Mouse (Mus musculus) midbrain, embryonic 12.5 days (tissue): ENCODE measurements around the gene Synm. TPM values are rescaled to one million over a fixed set of nuclear protein-coding genes. Genes with fewer than 3 reads are reported as not detected.
A peak's percentile ranks its signal among the peaks of the same experiment; 100 is the strongest.

Experiments used
- ATAC-seq: fragments of 200-750 bp; cut with Nextera tagmentation; 2 replicates; pipeline ENCODE4 v1.8.0; 2017; ENCODE audit warnings: low read depth, moderate TSS enrichment, moderate library complexity; ENCODE audit not compliant: low FRiP score
- H3K27ac ChIP-seq: fragments of 300-500 bp; sonication (generic); replicated peaks from 2 replicates; pipeline ENCODE4 v1.5.1; 2016; ENCODE audit warnings: mild to moderate bottlenecking
- H3K27me3 ChIP-seq: fragments of 300-500 bp; sonication (generic); 2 replicates; pipeline ENCODE4 v1.6.1; 2016; ENCODE audit warnings: mild to moderate bottlenecking
- H3K36me3 ChIP-seq: fragments of 300-500 bp; sonication (generic); 2 replicates; pipeline ENCODE4 v1.6.1; 2016
- H3K4me1 ChIP-seq: fragments of 300-500 bp; sonication (generic); 2 replicates; pipeline ENCODE4 v1.6.1; 2016
- H3K4me2 ChIP-seq: fragments of 300-500 bp; sonication (generic); replicated peaks from 2 replicates; pipeline ENCODE4 v1.6.1; 2016; ENCODE audit warnings: mild to moderate bottlenecking, moderate library complexity
- H3K4me3 ChIP-seq: fragments of 300-500 bp; sonication (generic); 2 replicates; pipeline ENCODE4 v1.5.1; 2016; ENCODE audit warnings: mild to moderate bottlenecking
- H3K9ac ChIP-seq: fragments of 300-500 bp; sonication (generic); replicated peaks from 2 replicates; pipeline ENCODE4 v1.6.1; 2016; ENCODE audit warnings: mild to moderate bottlenecking, moderate library complexity
- H3K9me3 ChIP-seq: fragments of 300-500 bp; sonication (generic); 2 replicates; pipeline ENCODE4 v1.6.1; 2016; ENCODE audit warnings: mild to moderate bottlenecking
- WGBS: fragments of 180-500 bp; shearing (Covaris S2); methylation state at CpG from one replicate; pipeline ENCODE4 v1.1.7; 2016; 5-methylcytosine and 5-hydroxymethylcytosine counted together
- polyA plus RNA-seq: library from polyadenylated mRNA; unstranded; fragments of >200 nt; fragmentation: Nextera tagmentation; extraction: Ambion mirVana; gene quantifications from 2 replicates; pipeline ENCODE4 v1.2.1, GENCODE M21; 2016

The Synm gene
- polyA plus RNA-seq, 1 experiment from 2014 or later, result 1.9 TPM

DNA sequence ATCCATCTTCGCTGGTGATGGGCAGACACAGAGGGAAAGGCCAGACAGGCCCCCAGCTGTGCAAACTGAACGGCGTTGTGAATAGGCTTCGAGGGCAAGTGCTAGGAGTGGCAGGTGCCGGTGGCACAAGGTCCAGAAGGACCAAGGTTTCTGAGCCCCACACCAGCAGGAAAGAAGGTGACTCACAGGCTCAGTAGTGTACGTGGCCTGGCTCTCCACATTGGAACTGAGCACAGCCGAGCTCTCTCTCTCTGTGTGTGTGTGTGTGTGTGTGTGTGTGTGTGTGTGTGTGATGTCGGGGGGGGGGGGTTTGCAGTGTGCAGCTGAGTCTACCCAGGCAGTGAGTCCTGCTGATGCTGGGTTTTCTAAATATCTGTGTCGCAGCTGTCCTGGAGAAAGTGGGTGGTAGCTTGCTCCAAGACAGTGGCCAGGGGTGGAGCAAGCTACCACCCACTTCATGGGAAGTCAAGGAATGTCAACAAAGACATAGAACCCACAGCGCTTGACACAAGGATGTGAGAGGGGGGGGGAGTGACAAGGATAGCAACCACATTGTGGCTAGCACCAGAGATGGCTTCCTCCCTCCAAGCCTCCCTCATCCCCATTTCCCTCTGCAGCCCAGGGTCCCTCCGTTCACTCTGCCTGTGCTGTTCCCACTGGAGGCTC is 43.2 kb downstream of the Synm start:
- 0 out of 2 replicates have a peak, but pooled peaks cover 4% of the 10 kb centered on the region for H3K9me3 ChIP-seq
- 72% methylated on average over 10 of the region's 11 CpGs for WGBS
- ATAC-seq, result no peak
- H3K36me3 ChIP-seq, result peaks cover 15% of the 10 kb centered on the region
- H3K27ac ChIP-seq, result no peak overlapping the region
- no peak overlapping the region for H3K9ac ChIP-seq
- no peaks in the 10 kb centered on the region for H3K27me3 ChIP-seq
- H3K4me1 ChIP-seq, result peaks cover 18% of the 10 kb centered on the region
- H3K4me2 ChIP-seq, result no peak overlapping the region
- no peak overlapping the region for H3K4me3 ChIP-seq

DNA sequence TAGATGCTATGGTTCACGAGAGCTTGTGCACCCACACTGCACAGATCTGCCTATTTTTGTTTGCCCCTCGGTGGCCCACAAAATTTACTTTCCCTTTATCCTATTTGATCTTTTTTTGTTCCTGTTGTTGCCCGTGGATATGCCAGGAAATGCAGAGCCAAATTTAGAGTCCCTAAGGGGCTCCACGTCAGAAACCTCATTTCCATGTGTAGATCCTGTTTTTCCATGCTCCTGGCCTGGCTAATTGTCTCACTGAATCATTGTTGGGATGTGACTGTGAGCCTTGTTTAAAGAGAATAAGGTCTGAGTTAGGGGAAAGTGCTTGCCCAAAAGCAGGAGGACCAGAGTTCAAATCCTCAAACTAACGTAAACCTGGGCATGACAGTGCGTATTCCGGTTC is 44.4 kb downstream of the Synm start:
- Histone ChIP-seq H3K4me3 (no peak overlapping the region), H3K9me3 (0 out of 2 replicates have a peak, but pooled peaks cover 4% of the 10 kb centered on the region), H3K4me1 (peaks cover 18% of the 10 kb centered on the region), H3K36me3 (peaks cover 23% of the 10 kb centered on the region), H3K27me3 (no peaks in the 10 kb centered on the region), H3K9ac (no peak overlapping the region), H3K4me2 (no peak overlapping the region), H3K27ac (peak overlapping the region; percentile 77)
- 79% methylated on average over 7 of the region's 7 CpGs for WGBS
- ATAC-seq, result no peak

DNA sequence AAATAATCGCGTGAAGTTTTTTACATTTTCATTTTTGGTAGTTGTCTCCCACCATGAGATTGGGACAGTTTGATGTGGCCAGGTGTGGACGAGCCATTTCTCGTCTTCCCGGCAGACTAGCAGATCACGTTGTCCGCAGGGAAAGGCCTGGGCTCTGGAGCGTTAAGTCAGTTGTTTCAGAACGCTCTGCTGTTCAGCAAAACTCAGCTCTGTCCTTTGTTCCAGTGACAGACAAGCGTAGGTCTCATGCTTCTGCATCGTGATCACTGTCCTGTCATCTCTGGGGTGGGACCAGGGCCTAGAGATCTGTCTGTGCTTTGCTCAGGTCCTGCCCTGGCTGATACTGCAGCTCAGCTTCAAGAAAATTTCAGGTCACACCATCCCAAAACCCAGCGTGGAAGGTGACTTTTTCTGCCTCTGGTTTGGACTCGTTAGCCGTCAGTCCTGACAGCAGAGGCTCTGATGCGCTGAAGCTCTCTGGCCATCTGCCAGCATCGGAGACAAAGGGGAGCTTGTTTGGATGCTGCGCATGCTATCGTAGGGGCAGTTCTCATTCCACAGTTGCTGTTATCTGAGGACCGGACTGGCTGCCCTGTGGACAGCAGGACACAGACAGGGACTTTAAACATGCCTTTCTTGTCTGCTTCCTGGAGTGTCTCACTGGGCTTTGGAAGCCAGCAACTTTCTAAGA is 45.6 kb downstream of the Synm start:
- Histone ChIP-seq H3K36me3 (peaks cover 24% of the 10 kb centered on the region), H3K9ac (peak overlapping the region; percentile 25; the same call in 1 of the 2 replicates), H3K4me1 (peaks cover 18% of the 10 kb centered on the region), H3K9me3 (0 out of 2 replicates have a peak, but pooled peaks cover 4% of the 10 kb centered on the region), H3K4me3 (no peak overlapping the region), H3K27me3 (no peaks in the 10 kb centered on the region), H3K4me2 (peak overlapping the region; percentile 21; the same call in 1 of the 2 replicates), H3K27ac (peak overlapping the region; percentile 77)
- WGBS, result 61% methylated on average over 19 of the region's 19 CpGs
- peak; percentile 80; the same call in 1 of the 2 replicates for ATAC-seq

DNA sequence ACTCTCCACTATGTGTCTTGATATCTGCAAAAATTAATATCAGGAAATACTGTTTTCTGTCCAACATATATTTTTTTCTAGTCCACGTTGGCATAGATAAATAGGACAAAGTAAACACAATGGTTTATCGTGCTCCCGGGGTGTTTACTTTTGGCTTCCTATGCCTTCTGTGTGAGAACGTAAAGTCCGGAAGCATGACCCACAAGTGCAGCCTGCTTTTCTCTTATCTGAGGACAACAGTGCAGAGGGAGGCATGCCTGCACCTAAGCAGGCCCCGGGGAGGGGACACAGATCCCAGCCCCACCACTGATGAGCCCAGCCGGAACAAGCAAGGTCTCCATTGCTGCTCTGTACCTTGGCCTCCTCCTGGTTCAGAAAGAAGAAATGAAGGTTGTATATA is 49.3 kb downstream of the Synm start:
- peaks cover 24% of the 10 kb centered on the region for H3K36me3 ChIP-seq

DNA sequence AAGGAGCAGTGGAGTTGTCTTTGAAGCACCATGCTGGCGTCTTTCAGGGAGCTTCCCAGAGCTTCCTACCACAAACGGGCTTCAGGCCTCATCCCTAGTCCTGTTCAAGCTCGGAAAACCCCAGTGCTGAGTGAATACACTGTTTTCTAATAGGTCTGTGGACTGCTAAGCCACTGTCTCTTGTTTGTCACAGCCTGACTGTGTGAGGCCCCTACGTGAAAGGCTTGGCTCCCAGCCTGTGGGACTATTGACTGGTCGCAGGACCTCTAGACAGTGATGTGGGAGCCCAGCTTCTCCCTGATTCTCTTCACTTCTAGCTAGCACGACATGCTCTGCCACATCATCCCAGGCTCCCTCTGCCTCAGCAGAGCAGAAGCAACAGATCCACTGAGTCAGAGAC is 51.4 kb downstream of the Synm start:
- no peaks in the 10 kb centered on the region for H3K4me1 ChIP-seq
- no peaks in the 10 kb centered on the region for H3K27me3 ChIP-seq
- no peak overlapping the region for H3K27ac ChIP-seq
- H3K9me3 ChIP-seq, result 0 out of 2 replicates have a peak, but pooled peaks cover 4% of the 10 kb centered on the region
- H3K4me2 ChIP-seq, result no peak overlapping the region
- peaks cover 24% of the 10 kb centered on the region for H3K36me3 ChIP-seq
- ATAC-seq, result no peak
- no peak overlapping the region for H3K9ac ChIP-seq
- 84% methylated on average over 6 of the region's 6 CpGs for WGBS
- no peak overlapping the region for H3K4me3 ChIP-seq

More for the DNA sequence above, 49.3 kb downstream of the Synm start:
- Histone ChIP-seq H3K27me3 (no peaks in the 10 kb centered on the region), H3K4me1 (peaks cover 13% of the 10 kb centered on the region), H3K27ac (no peak overlapping the region), H3K9ac (no peak overlapping the region), H3K9me3 (0 out of 2 replicates have a peak, but pooled peaks cover 4% of the 10 kb centered on the region), H3K4me2 (no peak overlapping the region), H3K4me3 (no peak overlapping the region)
- no peak for ATAC-seq
- WGBS, result 89% methylated on average over 7 of the region's 7 CpGs

DNA sequence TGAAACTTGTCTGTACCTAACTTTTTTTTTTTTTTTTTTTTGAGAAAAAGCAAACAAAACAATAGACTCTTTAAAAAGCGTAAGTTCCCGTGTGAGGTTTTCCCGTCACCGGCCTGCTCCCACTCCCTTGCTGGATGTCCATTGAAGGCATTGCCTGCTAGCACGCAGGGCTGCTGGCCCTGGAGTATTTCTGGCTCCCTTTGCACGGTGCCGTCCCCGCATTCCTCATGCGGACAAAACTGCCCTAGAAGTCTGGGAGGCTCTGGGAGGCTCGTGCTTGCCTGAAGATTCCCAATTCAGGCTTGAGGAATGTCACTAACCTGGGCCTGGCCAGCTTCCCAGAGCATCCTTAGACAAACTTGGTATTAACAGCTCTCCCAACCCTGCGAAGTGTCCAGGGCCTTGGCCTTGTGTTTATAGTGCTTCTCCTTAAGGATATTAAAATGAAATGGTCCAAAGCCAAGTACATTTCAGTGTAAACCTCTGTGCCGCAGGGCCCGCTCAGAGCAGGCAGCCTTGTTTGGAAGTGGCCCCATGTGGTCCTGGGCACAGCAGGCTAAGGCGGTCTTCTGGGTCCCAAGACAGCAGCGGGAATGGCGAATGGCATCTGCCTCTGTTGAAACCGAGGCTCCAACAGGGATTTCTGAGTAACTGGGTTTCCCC is 58.2 kb downstream of the Synm start:
- no peak for ATAC-seq
- Histone ChIP-seq H3K4me2 (no peak overlapping the region), H3K36me3 (peaks cover 21% of the 10 kb centered on the region), H3K4me3 (no peak overlapping the region), H3K9me3 (no peaks in the 10 kb centered on the region), H3K27me3 (no peaks in the 10 kb centered on the region), H3K9ac (no peak overlapping the region), H3K27ac (no peak overlapping the region), H3K4me1 (no peaks in the 10 kb centered on the region)
- 67% methylated on average over 17 of the region's 17 CpGs for WGBS

DNA sequence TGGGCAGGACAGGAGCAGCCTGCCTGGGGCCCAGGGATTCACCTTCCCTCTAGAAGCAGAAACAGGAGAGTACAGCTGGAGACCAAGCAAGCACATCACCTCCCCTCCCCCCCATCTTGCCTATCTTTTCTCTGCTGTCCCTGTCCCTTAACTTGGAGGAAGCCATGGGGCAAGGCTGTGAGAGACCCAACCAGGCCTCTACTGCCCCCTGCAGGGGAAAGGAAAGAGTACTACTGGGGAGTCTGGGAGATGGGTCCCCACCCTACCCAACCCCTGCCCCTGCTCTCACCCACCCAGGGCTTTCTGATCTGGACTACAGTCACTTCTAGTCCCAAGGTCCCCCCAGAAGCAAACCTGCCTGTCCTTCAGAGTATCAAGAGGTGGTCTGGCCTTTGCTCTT is 58.7 kb downstream of the Synm start:
- no peak overlapping the region for H3K4me2 ChIP-seq
- H3K9me3 ChIP-seq, result no peaks in the 10 kb centered on the region
- no peaks in the 10 kb centered on the region for H3K4me1 ChIP-seq
- H3K4me3 ChIP-seq, result no peak overlapping the region
- H3K27ac ChIP-seq, result no peak overlapping the region
- no peak overlapping the region for H3K9ac ChIP-seq
- H3K36me3 ChIP-seq, result peaks cover 21% of the 10 kb centered on the region
- H3K27me3 ChIP-seq, result no peaks in the 10 kb centered on the region
- ATAC-seq, result no peak

DNA sequence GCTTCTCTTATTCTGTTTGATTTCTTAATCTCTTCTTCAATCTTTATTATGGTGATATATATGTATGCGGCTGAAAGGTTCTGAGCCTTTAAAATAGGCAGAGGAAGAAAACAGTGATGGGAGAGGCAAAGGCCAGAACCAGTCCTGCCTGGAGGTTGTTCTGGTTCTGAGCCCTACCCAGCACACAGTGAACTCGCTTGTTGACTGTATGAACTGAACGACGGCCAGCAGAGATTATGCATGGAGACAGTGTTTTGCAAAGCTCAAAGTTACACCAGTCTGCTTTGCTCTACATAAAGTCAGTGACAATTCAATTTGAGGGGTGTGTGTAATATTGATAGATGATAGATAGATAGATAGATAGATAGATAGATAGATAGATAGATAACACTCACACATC is 60.2 kb downstream of the Synm start:
- Histone ChIP-seq H3K4me1 (no peaks in the 10 kb centered on the region), H3K27ac (no peak overlapping the region), H3K36me3 (peaks cover 21% of the 10 kb centered on the region), H3K9me3 (no peaks in the 10 kb centered on the region), H3K27me3 (no peaks in the 10 kb centered on the region), H3K9ac (no peak overlapping the region), H3K4me3 (no peak overlapping the region), H3K4me2 (no peak overlapping the region)
- WGBS, result 92% methylated on average over 4 of the region's 4 CpGs
- no peak for ATAC-seq

DNA sequence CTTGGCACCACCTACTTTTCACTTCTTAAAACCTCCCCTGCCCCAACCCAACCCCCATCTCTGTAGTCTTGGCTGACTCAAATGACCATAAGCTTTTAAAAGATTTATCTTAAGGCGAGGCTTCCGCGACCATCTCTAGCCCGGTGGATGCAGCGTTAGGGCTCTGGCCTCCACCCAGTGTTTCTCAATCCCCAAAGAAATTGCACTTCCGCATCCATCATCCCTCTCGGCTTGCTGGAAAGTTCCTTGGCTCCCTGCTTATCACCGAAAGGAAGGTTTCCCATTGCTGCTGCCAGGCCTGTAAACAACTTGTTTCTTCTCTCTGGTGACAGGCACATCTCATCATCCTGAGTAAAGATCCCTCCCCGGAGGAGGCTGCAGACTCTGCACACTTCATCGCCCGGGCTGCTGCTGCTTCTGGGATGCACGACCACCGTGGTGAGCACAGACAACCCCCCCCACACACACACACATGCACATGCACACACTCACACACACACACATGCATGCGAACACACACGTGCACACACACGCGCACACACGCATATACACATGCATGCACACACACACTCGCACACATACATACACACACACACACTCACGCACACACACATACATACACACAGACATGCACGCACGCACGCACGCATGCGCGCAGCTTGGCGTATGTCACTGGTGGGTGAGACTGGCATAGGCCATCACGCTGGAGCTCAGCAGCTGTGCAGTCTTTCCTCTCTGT is 61.5 kb downstream of the Synm start:
- H3K4me2 ChIP-seq, result no peak overlapping the region
- H3K27me3 ChIP-seq, result no peaks in the 10 kb centered on the region
- peaks cover 21% of the 10 kb centered on the region for H3K36me3 ChIP-seq
- ATAC-seq, result no peak
- no peak overlapping the region for H3K27ac ChIP-seq
- H3K9me3 ChIP-seq, result no peaks in the 10 kb centered on the region
- 92% methylated on average over 28 of the region's 28 CpGs for WGBS
- no peaks in the 10 kb centered on the region for H3K4me1 ChIP-seq
- H3K4me3 ChIP-seq, result no peak overlapping the region
- H3K9ac ChIP-seq, result no peak overlapping the region

DNA sequence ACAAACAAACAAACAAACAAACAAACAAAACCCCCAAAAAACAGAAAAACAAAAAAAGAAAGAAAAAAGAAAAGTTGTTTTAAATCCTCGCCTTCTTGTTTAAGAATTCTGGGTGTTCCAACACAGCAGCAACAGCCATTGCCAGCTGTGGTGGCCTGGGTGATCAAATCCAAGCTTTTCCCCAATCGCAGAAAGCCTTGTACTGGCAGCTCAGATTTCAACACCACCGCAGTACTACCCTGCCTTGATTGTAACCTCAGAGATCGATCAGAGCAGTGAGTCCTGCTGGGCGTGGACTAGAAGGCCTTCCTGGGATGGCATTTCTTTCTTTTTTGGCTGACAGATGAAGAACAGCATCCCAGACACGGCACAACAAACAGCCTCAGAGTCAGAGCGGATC is 63.6 kb downstream of the Synm start:
- no peak for ATAC-seq
- Histone ChIP-seq H3K9ac (no peak overlapping the region), H3K27ac (no peak overlapping the region), H3K36me3 (peaks cover 21% of the 10 kb centered on the region), H3K4me3 (no peak overlapping the region), H3K9me3 (no peaks in the 10 kb centered on the region), H3K4me2 (no peak overlapping the region), H3K27me3 (no peaks in the 10 kb centered on the region), H3K4me1 (no peaks in the 10 kb centered on the region)
- 94% methylated on average over 7 of the region's 7 CpGs for WGBS

DNA sequence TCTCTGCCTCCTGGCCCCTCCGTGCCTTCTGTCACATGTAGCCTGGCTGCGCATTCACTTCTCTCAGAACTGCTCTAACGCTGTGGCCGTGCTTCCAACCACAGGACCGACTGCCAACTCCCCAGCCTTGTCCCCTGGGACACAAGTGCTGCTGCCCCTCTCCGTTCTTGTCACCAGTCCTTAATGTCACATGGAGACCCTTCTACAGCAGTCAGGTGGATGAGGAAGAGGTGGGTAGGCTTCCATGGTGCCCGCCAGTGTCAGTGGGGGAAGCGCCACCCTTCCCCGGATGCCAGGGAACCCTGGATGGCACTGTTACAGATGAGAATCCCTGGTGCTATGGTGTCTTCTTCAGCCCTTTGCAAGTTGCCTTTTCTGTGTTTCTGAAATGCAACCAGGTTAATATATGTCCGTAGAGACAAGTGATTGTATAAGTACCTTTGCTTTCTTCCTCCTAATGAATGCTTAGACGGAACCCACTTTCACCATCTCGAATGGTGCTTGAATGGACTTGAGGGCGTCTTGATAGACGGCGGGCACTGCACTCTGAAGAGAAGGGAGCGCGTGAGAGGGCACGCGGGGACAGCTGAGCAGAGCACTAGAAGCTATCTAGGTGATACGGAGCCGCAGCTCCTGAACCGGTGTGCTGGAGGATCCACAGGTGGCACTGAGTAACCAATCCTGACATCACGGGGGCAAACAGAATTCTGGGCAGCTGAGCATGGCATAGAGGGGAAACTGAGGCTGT is 66.6 kb downstream of the Synm start:
- Histone ChIP-seq H3K4me1 (no peaks in the 10 kb centered on the region), H3K4me3 (no peak overlapping the region), H3K36me3 (peaks cover 8% of the 10 kb centered on the region; the same call in 1 of the 2 replicates), H3K27me3 (no peaks in the 10 kb centered on the region), H3K9ac (no peak overlapping the region), H3K4me2 (no peak overlapping the region), H3K27ac (no peak overlapping the region), H3K9me3 (no peaks in the 10 kb centered on the region)
- ATAC-seq, result no peak
- 94% methylated on average over 23 of the region's 23 CpGs for WGBS
